Mouse (Mus musculus) liver, embryonic 15.5 days (tissue): Measurements from ENCODE around the gene Sorbs1. TPM values are rescaled to one million over a fixed set of nuclear protein-coding genes. Genes with fewer than 3 reads are reported as not detected.

Experiments used
- ATAC-seq: fragments of 200-750 bp; cut with Nextera tagmentation; 2 replicates; pipeline ENCODE4 v1.8.0; 2017; ENCODE audit warnings: moderate number of reproducible peaks, mild to moderate bottlenecking, moderate library complexity; ENCODE audit not compliant: insufficient read depth
- H3K27ac ChIP-seq: fragments of 300-500 bp; sonication (generic); replicated peaks from 2 replicates; pipeline ENCODE4 v1.5.1; 2015; ENCODE audit warnings: mild to moderate bottlenecking, inconsistent platforms
- H3K27me3 ChIP-seq: fragments of 300-500 bp; sonication (generic); 2 replicates; pipeline ENCODE4 v1.6.1; 2015; ENCODE audit warnings: mild to moderate bottlenecking, inconsistent platforms
- H3K36me3 ChIP-seq: fragments of 300-500 bp; sonication (generic); replicated peaks from 2 replicates; pipeline ENCODE4 v1.6.1; 2015; ENCODE audit warnings: moderate library complexity, mild to moderate bottlenecking, inconsistent platforms
- H3K4me1 ChIP-seq: fragments of 300-500 bp; sonication (generic); replicated peaks from 2 replicates; pipeline ENCODE4 v1.6.1; 2015; ENCODE audit warnings: inconsistent platforms
- H3K4me2 ChIP-seq: fragments of 300-500 bp; sonication (generic); 2 replicates; pipeline ENCODE4 v1.6.1; 2015; ENCODE audit warnings: moderate library complexity, mild to moderate bottlenecking, inconsistent platforms
- H3K4me3 ChIP-seq: fragments of 300-500 bp; sonication (generic); replicated peaks from 2 replicates; pipeline ENCODE4 v1.5.1; 2015; ENCODE audit warnings: mild to moderate bottlenecking, inconsistent platforms
- H3K9ac ChIP-seq: fragments of 300-500 bp; sonication (generic); 2 replicates; pipeline ENCODE4 v1.6.1; 2015; ENCODE audit warnings: moderate library complexity, mild to moderate bottlenecking, inconsistent platforms
- H3K9me3 ChIP-seq: fragments of 300-500 bp; sonication (generic); replicated peaks from 2 replicates; pipeline ENCODE4 v1.6.1; 2016; ENCODE audit warnings: inconsistent platforms
- WGBS: fragments of 180-500 bp; shearing (Covaris S2); methylation state at CpG from one replicate; pipeline ENCODE4 v1.1.7; 2015; ENCODE audit warnings: mixed read lengths; ENCODE audit not compliant: insufficient replicate concordance; 5-methylcytosine and 5-hydroxymethylcytosine counted together
- polyA plus RNA-seq: library from polyadenylated mRNA; unstranded; fragments of >200 nt; fragmentation: Nextera tagmentation; extraction: Ambion mirVana; gene quantifications from 2 replicates; pipeline ENCODE4 v1.2.1, GENCODE M21; 2015

Gene Sorbs1
- polyA plus RNA-seq, 1 experiment from 2014 or later: 34.9 TPM

DNA sequence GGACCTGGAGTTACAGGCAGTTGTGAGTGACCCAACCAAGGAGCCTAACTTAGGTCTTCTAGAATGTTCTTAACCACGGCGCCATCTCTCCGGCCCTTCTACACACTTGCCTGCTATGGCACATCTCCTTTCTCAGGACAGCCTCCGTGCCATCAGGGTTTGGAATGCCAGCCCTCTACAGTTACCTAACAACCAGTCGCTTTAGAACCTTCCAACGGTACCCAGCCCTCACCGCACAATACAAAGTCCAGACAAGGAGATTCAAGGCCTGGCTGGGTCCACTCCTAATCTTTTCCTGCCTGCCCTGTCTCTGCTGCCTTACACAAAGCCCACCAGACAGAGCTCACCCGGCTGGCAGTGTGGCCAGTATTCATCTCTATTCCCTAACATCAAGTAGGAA, 106.9 kb downstream of the Sorbs1 start:
- H3K36me3 ChIP-seq: no peaks in the 10 kb centered on the region
- peaks cover 18% of the 10 kb centered on the region for H3K4me1 ChIP-seq
- no peak overlapping the region; the same call in 1 of the 2 replicates for H3K27ac ChIP-seq
- H3K9me3 ChIP-seq: no peaks in the 10 kb centered on the region
- no peak for ATAC-seq
- no peak overlapping the region for H3K9ac ChIP-seq
- no peaks in the 10 kb centered on the region for H3K27me3 ChIP-seq
- no peak overlapping the region for H3K4me3 ChIP-seq
- WGBS: 88% methylated on average over 8 of the region's 8 CpGs
- H3K4me2 ChIP-seq: no peak overlapping the region

DNA sequence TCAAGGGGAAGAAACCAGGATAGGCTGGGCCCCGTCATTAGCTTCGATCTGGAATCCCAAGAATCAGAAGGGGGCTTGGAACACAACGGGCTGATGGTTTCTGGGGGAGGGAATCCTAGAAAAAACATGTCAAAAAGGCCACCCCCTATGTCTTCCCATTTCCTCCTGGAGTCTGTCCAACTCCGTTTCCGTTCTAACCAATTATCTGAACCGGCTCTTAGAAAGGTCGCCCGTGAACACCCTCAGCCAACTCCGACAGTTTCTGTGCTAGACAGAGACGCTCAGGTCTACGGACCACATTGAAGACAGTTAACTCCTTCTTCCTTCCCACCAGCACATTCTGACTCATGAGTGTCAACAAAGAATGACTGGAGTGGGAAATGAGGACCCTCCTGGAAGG, 107.8 kb downstream of the Sorbs1 start:
- Histone ChIP-seq H3K9me3 (no peaks in the 10 kb centered on the region), H3K36me3 (no peaks in the 10 kb centered on the region), H3K27me3 (no peaks in the 10 kb centered on the region), H3K4me2 (no peak overlapping the region), H3K4me3 (no peak overlapping the region), H3K27ac (peak overlapping the region; percentile 25; the same call in 1 of the 2 replicates), H3K4me1 (peaks cover 25% of the 10 kb centered on the region), H3K9ac (no peak overlapping the region)
- WGBS: 35% methylated on average over 11 of the region's 11 CpGs
- no peak for ATAC-seq

DNA sequence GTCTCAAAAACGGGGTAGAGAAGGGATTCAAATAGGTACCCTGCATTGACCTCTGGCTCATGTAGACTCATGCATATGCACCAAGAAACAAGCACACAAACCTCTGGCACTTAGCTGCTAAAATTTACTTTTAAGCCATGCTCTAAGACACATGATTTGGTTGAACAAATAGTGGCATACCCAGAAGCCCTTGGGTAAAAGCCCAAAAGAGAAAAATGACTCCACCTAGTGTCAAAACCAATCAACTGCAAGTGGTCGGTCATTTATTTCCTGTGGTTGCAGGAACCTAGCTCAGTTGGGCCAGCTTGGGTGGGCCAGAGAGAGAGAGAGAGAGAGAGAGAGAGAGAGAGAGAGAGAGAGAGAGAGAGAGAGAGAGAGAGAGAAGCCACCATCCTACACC, 109.0 kb downstream of the Sorbs1 start:
- Histone ChIP-seq H3K36me3 (no peaks in the 10 kb centered on the region), H3K4me2 (no peak overlapping the region), H3K9ac (no peak overlapping the region), H3K4me1 (peaks cover 24% of the 10 kb centered on the region), H3K9me3 (no peaks in the 10 kb centered on the region), H3K27ac (no peak overlapping the region), H3K27me3 (no peaks in the 10 kb centered on the region), H3K4me3 (no peak overlapping the region)
- 43% methylated on average over 2 of the region's 2 CpGs for WGBS
- no peak for ATAC-seq

DNA sequence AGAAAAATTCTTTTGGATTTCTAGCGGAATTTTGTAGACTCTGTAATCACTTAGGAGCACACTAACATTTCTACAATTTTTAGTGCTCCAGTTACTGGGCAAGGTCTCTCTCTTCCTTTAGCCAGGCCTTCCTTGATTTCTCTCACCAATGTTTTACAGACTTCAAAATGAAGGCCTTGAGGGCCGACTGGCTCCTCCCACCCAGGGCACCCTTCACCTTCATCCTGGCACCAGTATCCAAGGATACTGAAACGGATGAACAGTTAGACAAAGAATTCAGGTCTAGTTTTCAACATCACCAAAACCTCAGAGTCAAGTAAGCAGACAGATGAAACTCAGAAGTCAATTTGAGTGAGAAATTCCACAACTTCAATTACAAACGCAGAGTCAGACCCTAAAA, 109.6 kb downstream of the Sorbs1 start:
- Histone ChIP-seq H3K27me3 (no peaks in the 10 kb centered on the region), H3K4me3 (no peak overlapping the region), H3K36me3 (peaks cover under 1% of the 10 kb centered on the region; the same call in 1 of the 2 replicates), H3K4me2 (no peak overlapping the region), H3K27ac (no peak overlapping the region), H3K4me1 (peaks cover 21% of the 10 kb centered on the region), H3K9me3 (no peaks in the 10 kb centered on the region), H3K9ac (no peak overlapping the region)
- no peak for ATAC-seq
- 69% methylated on average over 4 of the region's 4 CpGs for WGBS

DNA sequence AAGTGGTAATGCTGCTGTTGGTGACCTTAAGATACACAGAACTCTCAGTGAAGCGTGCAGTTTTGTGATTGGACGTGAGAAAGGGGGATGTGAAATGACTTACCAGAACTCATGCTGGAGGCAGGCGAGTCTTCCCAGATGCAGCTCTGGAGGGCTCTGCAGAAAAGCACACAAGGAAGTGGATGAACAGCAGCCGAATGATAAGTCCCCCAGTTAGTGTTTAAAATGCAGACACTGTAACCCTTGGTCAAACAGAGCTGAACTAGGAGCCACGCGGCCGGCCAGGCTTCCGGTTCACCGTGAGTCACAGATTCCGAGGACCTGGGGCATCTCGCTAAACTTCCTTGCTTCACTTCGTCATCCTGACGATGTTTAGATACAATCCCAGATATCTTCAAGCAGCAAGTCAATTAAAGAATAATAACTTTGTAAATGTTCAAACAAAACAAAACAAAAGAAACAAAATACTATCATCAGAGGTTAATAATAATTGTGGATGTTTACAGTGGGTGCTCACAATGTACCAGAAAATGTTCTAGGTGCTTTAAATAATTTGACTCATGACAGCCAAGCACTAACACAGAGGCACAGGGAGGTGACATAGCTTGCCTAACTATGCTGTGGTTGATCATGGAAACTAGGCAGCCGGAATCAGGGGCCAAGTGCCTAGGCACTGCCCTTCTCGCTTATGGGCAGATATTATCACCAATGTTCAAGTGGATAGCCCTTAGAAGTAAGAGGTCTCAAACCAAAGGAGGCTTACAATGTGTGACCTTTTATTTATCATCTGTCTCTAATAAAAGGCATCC, 111.2 kb downstream of the Sorbs1 start:
- Histone ChIP-seq H3K4me1 (peaks cover 21% of the 10 kb centered on the region), H3K9me3 (no peaks in the 10 kb centered on the region), H3K4me2 (no peak overlapping the region), H3K4me3 (no peak overlapping the region), H3K27ac (peak overlapping the region; percentile 35), H3K36me3 (peaks cover 17% of the 10 kb centered on the region), H3K9ac (no peak overlapping the region), H3K27me3 (no peaks in the 10 kb centered on the region)
- ATAC-seq: no peak
- WGBS: 53% methylated on average over 15 of the region's 15 CpGs

DNA sequence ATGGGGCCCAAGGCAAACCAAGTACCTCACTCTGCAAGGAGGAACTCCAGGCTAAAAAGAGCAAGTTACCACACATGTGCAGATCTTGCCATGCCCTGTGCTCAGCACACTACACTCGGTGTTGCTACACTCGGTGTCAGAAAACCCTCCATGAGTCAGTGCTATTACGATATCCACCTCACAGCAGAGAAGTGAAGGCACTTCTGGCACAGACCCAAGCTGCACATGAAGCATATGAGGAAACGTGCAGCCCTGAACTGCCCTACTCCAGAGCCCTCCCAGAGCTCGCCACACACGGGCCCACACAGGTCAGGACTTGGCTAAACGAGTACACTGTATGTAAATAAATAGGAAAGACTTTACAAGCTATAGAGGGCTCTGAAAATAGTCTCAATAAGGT, 112.4 kb downstream of the Sorbs1 start:
- no peak overlapping the region for H3K4me2 ChIP-seq
- no peaks in the 10 kb centered on the region for H3K27me3 ChIP-seq
- H3K36me3 ChIP-seq: peaks cover 17% of the 10 kb centered on the region
- H3K9me3 ChIP-seq: no peaks in the 10 kb centered on the region
- H3K27ac ChIP-seq: peak overlapping the region; percentile 31; the same call in 1 of the 2 replicates
- H3K9ac ChIP-seq: no peak overlapping the region
- no peak overlapping the region for H3K4me3 ChIP-seq
- H3K4me1 ChIP-seq: peaks cover 20% of the 10 kb centered on the region
- 60% methylated on average over 7 of the region's 7 CpGs for WGBS
- peak; percentile 51 for ATAC-seq

DNA sequence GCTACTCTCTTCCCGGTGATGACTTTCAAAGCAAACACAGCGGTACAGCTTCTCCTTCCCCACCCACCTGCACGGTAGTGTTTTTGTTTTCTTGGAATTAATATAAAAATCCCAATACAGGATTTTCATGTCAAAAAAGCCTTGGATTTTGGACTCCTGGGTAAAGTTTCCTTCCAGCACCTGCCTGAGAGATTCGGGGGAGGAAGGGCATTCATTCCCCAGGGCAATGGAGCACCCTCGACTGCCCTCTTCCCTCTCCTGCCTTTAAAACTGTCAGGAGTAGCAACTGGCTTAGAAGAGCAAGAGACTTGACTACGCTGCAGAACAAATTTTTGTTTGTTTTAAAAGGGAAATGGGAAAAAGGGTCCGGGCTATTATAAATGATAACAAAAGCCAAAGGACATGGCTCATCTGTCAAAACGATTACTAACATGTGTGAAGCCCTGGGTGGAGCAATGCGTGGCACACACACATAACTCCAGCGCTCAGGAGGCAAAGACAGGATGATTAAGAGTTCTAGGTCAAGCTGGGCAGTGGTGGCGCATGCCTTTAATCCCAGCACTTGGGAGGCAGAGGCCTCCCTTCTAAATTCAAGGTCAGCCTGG, 113.1 kb downstream of the Sorbs1 start:
- no peaks in the 10 kb centered on the region for H3K27me3 ChIP-seq
- 75% methylated on average over 11 of the region's 11 CpGs for WGBS
- H3K36me3 ChIP-seq: peaks cover 17% of the 10 kb centered on the region
- ATAC-seq: no peak
- no peak overlapping the region for H3K27ac ChIP-seq
- no peak overlapping the region for H3K9ac ChIP-seq
- no peaks in the 10 kb centered on the region for H3K9me3 ChIP-seq
- no peak overlapping the region for H3K4me2 ChIP-seq
- peaks cover 15% of the 10 kb centered on the region for H3K4me1 ChIP-seq
- no peak overlapping the region for H3K4me3 ChIP-seq

DNA sequence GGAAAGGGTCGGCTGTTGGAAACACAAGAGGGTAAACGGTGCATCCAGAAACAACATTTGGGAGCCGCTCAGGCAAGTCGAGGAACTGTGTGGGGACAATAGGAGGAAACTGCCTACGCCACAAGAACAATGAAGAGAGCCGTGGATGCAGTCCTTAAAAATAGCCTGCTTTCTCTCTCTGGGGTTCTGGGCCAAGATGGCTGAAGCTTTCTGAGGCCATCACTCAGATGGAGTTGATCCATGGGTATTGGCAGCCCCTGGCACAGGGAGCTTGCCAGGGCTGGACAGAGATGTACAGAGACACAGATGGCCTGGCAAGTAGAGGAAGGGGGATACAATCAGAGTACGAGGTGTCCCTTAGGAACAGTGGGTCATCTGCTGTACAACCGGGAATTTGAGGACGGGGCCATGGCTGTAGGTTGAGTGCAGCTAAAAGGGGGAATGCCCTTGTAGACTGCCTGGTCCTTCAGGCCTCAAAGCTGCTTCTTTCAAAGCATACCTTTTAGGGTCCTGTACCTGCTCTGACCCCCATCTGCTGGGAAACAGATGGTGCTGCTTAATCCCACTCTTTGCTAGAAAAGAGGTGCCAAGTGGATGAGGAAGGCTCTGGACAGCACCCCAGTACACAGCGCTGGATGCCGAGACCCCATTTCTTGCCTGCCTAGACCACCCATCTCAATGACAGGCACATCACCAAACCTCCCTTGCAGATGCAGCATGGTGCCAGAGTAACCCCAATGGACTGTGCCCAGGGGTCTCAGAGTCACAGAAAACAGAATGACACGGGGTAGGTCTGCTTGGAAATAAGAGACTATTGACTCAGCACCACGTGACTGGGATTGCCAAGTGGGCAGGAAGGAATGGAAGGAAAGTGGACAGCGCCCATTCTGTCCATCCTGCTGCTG, 117.6 kb downstream of the Sorbs1 start:
- Histone ChIP-seq H3K36me3 (peaks cover 32% of the 10 kb centered on the region), H3K27ac (no peak overlapping the region), H3K4me3 (no peak overlapping the region), H3K9ac (no peak overlapping the region), H3K4me2 (no peak overlapping the region), H3K27me3 (no peaks in the 10 kb centered on the region), H3K9me3 (no peaks in the 10 kb centered on the region), H3K4me1 (peaks cover 15% of the 10 kb centered on the region)
- WGBS: 72% methylated on average over 14 of the region's 14 CpGs
- no peak for ATAC-seq

DNA sequence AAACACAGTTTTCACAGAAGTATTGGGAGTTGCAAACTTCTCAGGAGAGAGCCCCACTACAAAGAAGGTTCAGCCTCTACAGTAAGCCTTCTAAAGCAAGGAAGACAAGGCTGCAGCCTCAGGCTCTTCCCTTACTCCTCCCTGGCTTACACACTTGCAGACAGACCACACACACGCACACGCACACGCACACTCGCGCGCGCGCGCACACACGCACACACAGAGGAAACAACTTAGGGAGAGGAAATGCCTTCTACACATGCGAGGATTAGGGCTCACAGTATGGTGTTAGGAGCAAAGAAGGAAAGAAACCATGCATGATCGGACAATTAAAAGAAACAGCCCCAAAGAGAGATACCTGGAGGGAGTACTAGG, 118.3 kb downstream of the Sorbs1 start:
- no peak overlapping the region for H3K9ac ChIP-seq

DNA sequence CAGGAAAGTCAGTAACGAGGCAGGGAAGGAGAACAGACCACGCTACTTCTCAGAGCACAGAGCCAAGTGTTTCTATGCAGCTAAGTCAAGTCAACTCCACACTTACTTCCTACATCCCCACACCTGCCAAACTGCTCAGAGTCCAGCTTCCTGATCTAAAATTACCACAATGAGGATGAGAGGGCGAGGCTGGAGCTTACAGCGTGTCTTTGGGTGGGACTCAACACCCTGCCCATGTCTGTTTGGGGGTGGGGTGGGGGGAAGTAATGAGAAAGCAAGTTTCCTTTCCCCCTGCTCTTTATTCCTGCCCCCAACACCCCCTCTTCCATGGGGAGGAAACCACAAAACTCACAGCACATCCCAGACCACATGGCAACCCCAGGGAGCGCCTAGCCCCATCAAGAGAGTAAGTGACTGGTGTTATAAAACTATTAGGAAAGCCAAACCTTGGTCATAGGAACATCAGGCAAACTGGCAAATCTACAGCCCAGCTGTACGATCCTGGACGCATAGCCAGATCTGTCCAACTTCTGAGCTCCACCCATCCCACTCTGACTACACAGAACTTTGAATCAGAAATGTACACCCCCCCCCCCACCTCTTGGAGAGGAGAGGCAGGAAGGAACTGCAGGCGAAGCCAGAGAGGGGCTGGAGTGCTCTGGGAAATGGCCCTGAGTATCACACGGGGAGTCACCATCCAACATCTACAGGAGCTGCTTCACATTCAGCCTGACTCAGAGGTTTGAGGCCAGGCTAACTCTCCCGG, 118.8 kb downstream of the Sorbs1 start:
- ATAC-seq: no peak
- H3K4me2 ChIP-seq: no peak overlapping the region

More for the DNA sequence above, 118.3 kb downstream of the Sorbs1 start:
- no peak for ATAC-seq
- 58% methylated on average over 12 of the region's 12 CpGs for WGBS
- Histone ChIP-seq H3K36me3 (peaks cover 32% of the 10 kb centered on the region), H3K27ac (no peak overlapping the region), H3K4me3 (no peak overlapping the region), H3K9me3 (no peaks in the 10 kb centered on the region), H3K27me3 (no peaks in the 10 kb centered on the region), H3K4me2 (no peak overlapping the region), H3K4me1 (0 out of 2 replicates have a peak, but pooled peaks cover 8% of the 10 kb centered on the region)

More for the DNA sequence above, 118.8 kb downstream of the Sorbs1 start:
- no peak overlapping the region for H3K27ac ChIP-seq
- H3K27me3 ChIP-seq: no peaks in the 10 kb centered on the region
- H3K4me1 ChIP-seq: 0 out of 2 replicates have a peak, but pooled peaks cover 8% of the 10 kb centered on the region
- H3K4me3 ChIP-seq: no peak overlapping the region
- no peak overlapping the region for H3K9ac ChIP-seq
- WGBS: 39% methylated on average over 10 of the region's 10 CpGs
- no peaks in the 10 kb centered on the region for H3K9me3 ChIP-seq
- H3K36me3 ChIP-seq: peaks cover 36% of the 10 kb centered on the region
